Mouse (Mus musculus) left cerebral cortex, adult 2 months (tissue): ENCODE measurements around the gene Cacng8. TPM values are rescaled to one million over a fixed set of nuclear protein-coding genes. Genes with fewer than 3 reads are reported as not detected.

Experiments used
- DNase-seq, 2 experiments: peaks; one replicate each; pipeline ENCODE4 v3.0.0; 2021 to 2022; ENCODE audit warnings: low spot score in 2 of 2, mixed read lengths in 1 of 2; ENCODE audit errors: extremely low spot score in 1 of 2
- H3K27ac ChIP-seq: fragments of 200-600 bp; 2 replicates; pipeline ENCODE4 v1.8.1; 2022
- H3K4me3 ChIP-seq: fragments of 200-600 bp; 2 replicates; pipeline ENCODE4 v1.8.1; 2022
- CTCF ChIP-seq: fragments of 200-600 bp; IDR thresholded peaks from 2 replicates; pipeline ENCODE4 v1.8.1; 2022; ENCODE audit warnings: antibody characterized with exemption, mild to moderate bottlenecking, moderate library complexity
- intact Hi-C: fragments of 180-260 bp; cut with DNase I; formaldehyde crosslinking; loops from one replicate; pipeline ENCODE4 v1.15.1; 2025
- total RNA-seq, 2 experiments: library from RNA; stranded (reverse); gene quantifications; 2 replicates each; pipeline ENCODE4 v1.2.3; 2021

Cacng8 gene
- total RNA-seq, 2 experiments from 2014 or later, result 176 to 186 TPM

DNA sequence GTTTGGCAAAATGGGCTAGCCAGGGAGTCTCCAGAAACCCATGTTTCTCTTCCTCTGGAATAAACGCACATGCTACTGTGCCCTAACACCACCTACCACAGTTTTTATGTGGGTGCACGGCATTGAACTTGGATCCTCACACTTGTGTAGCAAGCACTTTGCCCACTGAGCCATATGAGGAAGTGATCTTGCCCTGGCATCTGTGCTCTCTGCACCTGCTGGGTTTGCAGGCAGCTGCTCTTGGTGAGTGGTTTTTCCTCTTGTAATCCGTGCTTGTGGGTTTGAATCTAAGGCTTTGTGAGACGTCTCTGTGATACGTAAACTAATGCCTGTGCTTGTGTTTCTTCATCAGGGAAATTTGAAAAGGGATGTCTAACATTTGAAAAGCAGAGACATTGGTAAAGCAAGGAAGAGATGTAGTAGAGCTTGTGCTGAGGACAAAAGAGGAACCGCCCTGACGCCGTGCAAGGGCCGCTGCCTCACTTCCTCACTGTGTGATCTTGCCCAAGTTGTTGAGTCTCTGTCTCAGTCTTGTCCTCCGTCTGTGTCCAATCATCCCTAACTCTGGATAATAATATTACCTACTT lies 52.1 kb downstream of the Cacng8 start:
- Histone ChIP-seq H3K4me3 (no peak overlapping the region), H3K27ac (no peak overlapping the region)
- intact Hi-C loops, result no loop called here
- no peak for TF ChIP-seq CTCF
- no peak for DNase-seq

DNA sequence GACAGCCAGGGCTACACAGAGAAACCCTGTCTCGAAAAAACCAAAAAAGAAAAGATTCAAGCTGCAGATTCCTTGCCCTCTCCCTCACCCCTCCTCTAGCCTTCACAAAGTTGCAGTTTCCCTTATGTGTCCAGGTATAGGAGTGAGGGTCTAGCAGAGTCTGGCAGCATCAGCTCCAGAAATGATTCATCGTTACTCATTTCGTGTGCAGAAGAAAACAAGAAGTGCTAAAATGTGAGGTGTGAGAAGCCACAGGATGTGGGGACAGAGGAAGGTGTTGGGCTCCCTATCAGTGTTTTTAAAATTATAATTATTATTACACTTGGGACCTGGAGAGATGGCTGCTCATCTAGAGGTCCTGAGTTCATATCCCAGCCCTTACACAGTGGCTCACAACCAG lies 54.2 kb downstream of the Cacng8 start:
- H3K27ac ChIP-seq, result no peak overlapping the region
- no peak for DNase-seq
- intact Hi-C loops, result no loop called here
- H3K4me3 ChIP-seq, result no peak overlapping the region
- no peak for TF ChIP-seq CTCF

DNA sequence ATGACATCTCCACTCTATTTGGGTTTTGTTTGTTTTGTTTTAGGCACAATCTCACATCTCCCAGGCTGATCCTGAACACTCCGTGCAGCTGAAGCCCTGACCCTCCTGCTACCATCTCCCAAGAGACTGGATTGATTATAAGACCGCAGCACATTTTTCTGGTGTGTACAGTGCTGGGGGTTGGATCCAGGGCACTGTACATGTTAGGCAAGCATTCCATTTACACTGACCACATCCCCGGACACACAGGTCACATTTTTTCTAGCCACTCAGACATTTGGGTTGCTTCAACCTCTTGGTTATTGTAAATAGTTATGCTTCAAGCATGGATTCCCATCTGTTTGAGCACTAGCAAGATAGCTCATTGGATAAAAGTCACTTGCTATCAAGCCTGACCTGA lies 56.1 kb downstream of the Cacng8 start:
- no peak overlapping the region for H3K27ac ChIP-seq
- TF ChIP-seq CTCF, result no peak
- DNase-seq, result no peak
- intact Hi-C loops, result no loop called here
- no peak overlapping the region for H3K4me3 ChIP-seq

DNA sequence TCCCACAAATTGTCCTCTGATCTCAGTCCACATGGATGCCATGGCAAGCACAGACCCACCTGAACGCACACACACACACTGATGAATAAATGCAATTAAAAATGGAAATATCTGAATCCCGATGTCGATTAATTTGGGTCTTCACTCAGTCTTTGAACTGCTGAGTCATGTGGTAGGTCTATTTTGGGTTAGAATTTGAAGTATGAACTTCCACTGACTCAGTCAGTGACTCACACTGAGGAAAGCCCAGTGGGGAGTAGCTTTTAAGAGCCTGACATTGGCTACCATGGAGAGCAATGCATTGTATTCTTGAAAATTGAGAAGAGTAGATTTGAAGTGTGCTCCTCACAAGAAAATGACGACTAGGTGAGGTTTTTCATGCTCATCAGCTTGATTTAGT lies 56.5 kb downstream of the Cacng8 start:
- Histone ChIP-seq H3K4me3 (no peak overlapping the region), H3K27ac (no peak overlapping the region)
- no peak for DNase-seq
- intact Hi-C loops, result no loop called here
- no peak for TF ChIP-seq CTCF

DNA sequence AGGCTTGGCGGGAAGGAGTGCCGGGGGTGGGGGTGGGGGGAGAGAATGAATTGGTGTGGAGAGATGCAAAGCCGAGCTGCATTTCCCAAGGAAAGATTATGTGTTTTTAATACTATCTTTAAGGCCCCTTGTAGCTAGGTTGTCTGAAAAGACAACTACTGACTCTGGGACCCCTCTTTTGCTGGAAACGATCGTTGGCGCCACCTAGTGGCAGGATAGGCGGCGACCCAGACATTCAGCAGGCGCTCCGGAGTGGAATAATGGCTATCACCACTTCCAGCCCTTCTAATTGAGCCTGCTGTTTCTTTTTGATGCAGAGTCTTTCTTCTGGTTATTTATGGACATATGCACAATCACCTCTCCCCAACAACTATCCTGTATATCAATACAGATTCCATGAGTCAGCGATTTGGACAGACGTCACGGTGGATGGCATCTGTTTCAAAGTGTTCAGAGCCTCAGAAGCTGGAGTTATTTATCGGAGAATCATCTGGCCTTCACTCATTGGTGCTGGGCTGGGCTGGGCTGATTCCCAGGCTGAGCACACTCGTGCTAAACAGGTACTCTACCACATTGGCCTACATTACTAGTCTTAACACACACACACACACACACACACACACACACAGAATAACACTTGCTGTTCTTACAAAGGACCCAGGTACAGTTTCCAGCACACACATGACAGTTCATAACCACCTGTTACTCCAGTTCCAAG lies 58.4 kb downstream of the Cacng8 start:
- Histone ChIP-seq H3K27ac (no peak overlapping the region), H3K4me3 (no peak overlapping the region)
- TF ChIP-seq CTCF, result peak; percentile 93
- intact Hi-C loops, result loop anchor here (1.0 kb wide), 2 partner anchors 119 to 227 kb away; no protein-coding TSS in a partner anchor
- peak; percentile 79 to 84 for DNase-seq

DNA sequence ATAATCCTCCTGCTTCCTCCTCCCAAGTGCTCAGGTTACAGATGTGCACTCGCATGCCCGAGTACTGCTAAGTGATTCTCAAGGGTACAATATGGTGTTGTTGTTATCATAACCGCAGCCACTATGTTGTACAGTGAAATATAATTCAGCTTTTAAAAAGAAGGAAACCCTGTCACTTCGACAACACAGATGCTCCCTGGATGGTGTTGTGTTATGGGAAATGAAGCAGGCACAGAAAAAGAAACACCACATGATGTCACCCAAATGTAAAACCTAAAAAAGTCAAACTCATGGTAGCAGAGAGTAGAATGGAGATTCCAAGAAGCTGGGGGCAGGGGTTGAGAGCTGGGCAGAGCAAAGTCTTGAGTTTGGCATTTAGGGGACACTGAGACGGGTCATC lies 60.2 kb downstream of the Cacng8 start:
- DNase-seq, result no peak
- Histone ChIP-seq H3K27ac (no peak overlapping the region), H3K4me3 (no peak overlapping the region)
- intact Hi-C loops, result loop anchor here (5.0 kb wide), 1 partner anchor 58 kb away; the partner anchor contains the start of gene Cacng8
- no peak for TF ChIP-seq CTCF

DNA sequence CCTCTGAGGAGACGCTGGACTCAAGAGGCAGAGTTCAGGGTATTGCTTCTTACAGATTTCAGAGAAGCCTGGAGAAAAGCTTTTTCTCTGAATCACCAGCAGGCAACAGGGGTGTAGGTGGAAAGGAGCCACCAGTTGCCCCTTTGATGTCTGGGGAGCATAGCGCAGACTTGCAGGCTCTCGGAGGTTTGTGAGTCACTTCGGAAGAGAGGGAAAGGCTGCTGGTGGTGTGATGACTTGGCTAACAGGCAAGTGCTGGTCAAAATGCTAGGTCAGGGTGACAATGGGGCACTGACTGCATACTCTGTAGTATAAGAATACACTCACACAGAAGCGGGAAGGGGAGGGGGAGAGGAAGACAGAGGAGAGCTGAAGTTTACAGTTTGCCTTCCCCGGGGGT lies 60.7 kb downstream of the Cacng8 start:
- no peak for DNase-seq
- intact Hi-C loops, result loop anchor here (5.0 kb wide), 1 partner anchor 59 kb away; the partner anchor contains the start of gene Cacng8
- H3K4me3 ChIP-seq, result no peak overlapping the region
- TF ChIP-seq CTCF, result no peak
- no peak overlapping the region for H3K27ac ChIP-seq

DNA sequence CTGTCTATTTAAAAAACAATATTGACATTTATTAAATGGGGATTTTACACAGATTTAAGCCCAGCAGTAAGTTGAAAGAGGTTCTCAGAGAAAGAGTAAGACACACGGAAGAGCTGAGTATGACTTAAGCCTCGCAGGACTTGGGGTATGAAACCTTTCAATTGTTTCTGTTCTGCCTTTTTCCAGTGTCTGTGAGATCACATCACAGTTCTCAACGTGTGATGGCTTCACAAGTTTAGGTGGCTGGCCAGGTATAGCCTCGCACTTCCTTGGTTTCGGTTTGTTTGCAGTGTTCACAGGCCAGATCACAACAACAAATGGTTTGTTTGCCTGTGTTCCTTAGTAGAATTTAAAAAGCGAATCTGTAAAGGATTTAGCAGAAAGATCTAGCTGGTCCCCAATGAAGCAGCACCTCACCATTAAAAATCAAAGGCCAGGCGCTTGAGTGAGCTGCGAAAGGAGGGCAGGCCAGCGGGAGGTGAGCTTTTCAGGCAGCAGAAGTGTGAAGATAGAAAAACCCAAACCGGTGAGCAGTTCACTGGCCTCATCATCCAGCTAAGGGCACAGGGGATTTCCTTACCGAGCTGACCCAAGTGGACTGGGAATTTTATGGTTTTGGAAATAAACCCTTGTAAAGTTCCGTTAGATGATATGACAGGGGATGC lies 62.5 kb downstream of the Cacng8 start:
- no peak for TF ChIP-seq CTCF
- intact Hi-C loops, result loop anchor here (5.0 kb wide), 1 partner anchor 61 kb away; the partner anchor contains the start of gene Cacng8
- Histone ChIP-seq H3K4me3 (no peak overlapping the region), H3K27ac (no peak overlapping the region)
- no peak for DNase-seq

DNA sequence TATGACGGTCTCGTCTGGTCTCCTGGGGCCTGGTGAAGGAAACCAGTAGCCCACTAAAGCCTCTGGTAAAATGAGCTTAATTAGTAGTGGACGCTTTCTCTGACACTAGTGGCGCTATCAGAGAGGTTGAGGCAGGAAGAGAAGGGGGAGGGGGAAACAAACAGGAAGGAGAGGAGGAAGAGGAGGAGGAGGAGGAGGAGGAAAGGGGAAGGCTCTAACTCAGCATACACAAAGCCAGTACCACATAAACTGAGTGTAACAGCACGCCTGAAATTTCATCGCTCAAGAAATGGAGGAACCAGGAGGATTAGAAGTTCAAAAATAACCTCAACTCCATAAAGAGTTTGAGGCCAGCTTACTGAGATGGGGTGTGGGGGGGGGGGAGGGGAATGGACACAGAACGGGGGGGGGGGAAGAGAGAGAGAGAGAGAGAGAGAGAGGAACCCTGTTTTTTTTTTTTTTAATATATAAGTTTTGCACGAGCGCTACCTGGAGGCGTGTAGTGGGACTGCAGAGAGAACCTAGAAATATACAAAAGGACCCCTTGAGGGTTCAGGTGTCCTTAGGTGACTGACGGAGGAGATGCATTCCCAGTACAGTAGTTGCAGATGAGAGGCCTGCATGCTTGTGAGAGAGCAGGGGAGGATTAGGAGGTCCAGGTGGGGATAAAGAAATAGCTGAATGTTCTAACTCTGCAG lies 63.2 kb downstream of the Cacng8 start:
- TF ChIP-seq CTCF, result peak; percentile 19
- H3K27ac ChIP-seq, result no peak overlapping the region
- no peak for DNase-seq

DNA sequence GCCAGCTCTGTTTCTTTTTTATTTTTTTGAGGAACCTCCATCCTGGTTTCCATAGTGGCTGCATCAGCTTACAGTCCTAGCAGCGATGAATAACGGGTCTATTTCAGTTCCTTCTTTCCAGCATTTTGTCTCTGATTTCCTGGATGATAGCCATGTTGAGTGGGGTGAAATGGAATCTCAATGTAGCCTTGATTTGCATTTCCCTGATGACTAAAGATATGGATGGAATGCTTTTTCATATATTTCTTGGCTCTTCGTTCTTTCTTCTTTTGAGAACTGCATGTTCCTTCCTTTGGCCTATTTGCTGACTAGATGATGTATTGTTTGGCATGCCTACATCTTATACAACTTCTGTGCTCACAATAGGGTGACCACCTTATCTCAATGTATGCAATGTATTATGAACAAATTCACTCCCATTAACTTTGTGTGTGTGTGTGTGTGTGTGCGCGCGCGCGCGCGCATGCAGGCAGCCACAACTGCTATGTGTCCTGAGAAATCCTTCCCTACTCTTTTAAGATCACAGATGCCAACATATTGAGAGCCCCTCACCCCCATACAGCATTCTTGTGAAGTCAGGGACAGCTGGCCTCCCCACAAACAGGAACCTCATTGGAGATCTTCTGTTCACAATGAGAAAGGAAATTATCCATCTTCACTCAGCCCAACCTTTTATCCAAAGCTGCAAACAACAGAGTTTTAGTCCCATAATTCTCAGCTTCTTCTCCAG lies 66.8 kb downstream of the Cacng8 start:
- intact Hi-C loops, result no loop called here
- Histone ChIP-seq H3K27ac (peak overlapping the region; percentile 55), H3K4me3 (no peak overlapping the region)
- no peak for DNase-seq
- TF ChIP-seq CTCF, result no peak

More for the DNA sequence above, 63.2 kb downstream of the Cacng8 start:
- intact Hi-C loops, result loop anchor here (5.0 kb wide), 1 partner anchor 61 kb away; the partner anchor contains the start of gene Cacng8
- no peak overlapping the region for H3K4me3 ChIP-seq

DNA sequence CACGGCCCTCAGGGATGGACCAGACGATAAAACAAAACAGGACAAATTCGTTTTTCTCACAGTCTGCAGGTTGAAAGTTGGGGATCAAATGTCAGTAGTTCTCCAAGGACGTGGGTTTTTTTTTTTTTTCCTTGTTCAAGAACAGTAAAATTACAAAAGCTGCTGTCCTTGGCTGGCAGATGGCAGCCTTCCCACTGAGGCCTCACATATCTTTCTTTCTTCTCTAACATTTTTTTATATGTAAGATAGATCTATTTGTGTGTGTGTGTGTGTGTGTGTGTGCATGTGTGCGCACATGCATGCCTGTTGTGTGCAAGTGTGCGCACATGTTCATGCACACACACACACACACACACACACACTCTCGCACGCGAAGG lies 67.3 kb downstream of the Cacng8 start:
- DNase-seq, result no peak
- H3K27ac ChIP-seq, result peak overlapping the region; percentile 16
- intact Hi-C loops, result no loop called here
- no peak for TF ChIP-seq CTCF
- no peak overlapping the region for H3K4me3 ChIP-seq
